Mouse (Mus musculus) bone marrow macrophage, adult 2 months (primary cell): ENCODE results near the gene Vapa.

Experiments used
- CTCF ChIP-seq: IDR thresholded peaks from 2 replicates; pipeline ENCODE4 v1.5.1; 2012; ENCODE audit warnings: low read depth, mild to moderate bottlenecking, low read length, moderate library complexity
- POLR2A ChIP-seq: IDR thresholded peaks from 2 replicates; pipeline ENCODE4 v1.6.1; 2012; ENCODE audit warnings: mild to moderate bottlenecking, low read depth, low read length, borderline replicate concordance

DNA sequence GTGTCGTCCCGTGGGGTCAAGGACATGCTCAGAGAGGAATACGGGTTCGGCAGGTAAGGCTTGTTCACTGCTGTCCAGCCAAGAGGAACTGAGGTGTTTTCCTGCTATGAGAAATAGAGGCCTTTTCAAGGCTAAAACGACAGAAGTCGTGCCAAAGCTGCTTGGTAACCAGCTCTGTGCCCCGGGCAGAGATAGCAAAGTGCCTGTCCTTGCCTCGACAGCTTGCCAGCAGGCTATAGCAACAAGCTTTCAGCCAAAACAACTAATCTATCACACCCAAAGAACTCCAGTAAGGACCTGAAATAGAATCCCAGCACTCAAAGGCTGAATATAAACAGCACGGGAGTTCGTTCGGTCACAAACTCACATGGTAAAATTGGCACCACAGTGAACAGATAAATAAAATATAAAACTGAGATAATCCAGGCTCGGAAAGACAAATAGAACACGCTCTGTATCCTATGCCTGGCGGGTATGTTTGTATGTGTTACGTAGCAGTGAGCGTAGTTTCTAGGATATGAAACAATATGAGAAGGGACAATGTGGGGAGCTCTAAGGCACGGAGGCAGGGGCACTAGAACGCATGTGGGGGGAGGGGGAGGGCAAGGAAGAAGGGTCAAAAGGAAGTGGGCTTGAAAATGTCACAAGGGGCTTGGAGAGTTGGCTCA is 64.5 kb downstream of the Vapa start:
- TF ChIP-seq CTCF (no peak), POLR2A (no peak)
